8 mouse cellular contexts compared by ENCODE assay signal in genomic region chr13:99398149-99398701, GRCm38 (mm10). TPM values are rescaled to one million over a fixed set of nuclear protein-coding genes. Genes with fewer than 3 reads are reported as not detected.
DNase-seq lines count a peak whose midpoint lies in the region; ATAC-seq lines count a peak whose summit lies in the region.

No protein-coding gene starts in this region.

- no peaks in the 10 kb centered on the region for H3K36me3 ChIP-seq in forebrain, embryonic 11.5 days (ENCODE audit: control insufficient read depth, insufficient read depth, low read length)

- peaks cover 8% of the 10 kb centered on the region; the same call in 1 of the 2 replicates for H3K4me1 ChIP-seq in forebrain, embryonic 11.5 days (replicated peaks; ENCODE audit: control insufficient read depth, insufficient read depth, low read length)

- 92% methylated on average over 12 of the region's 12 CpGs for WGBS in forebrain, embryonic 11.5 days

- no peaks in the 10 kb centered on the region for H3K27me3 ChIP-seq in forebrain, embryonic 11.5 days (ENCODE audit: control insufficient read depth, insufficient read depth, low read length)

- H3K9me3 ChIP-seq in forebrain, embryonic 11.5 days (ENCODE audit: control insufficient read depth, low read length): no peaks in the 10 kb centered on the region

- peak; percentile 30 for DNase-seq in adrenal gland, adult 2 months
- no peak for DNase-seq in adrenal gland, adult 8-10 months
- DNase-seq in 3T3-L1 (ENCODE audit: low read depth, low spot score): peak; percentile 37
- DNase-seq in forebrain, embryonic 11.5 days (ENCODE audit: low spot score): peak; percentile 38
- DNase-seq in kidney, postnatal 14 days: peak; percentile 66
- no peak for DNase-seq in left cerebral cortex, postnatal 25 days (ENCODE audit: low spot score in 2 of 2)
- DNase-seq in right cerebral cortex, postnatal 14 days: no peak
- DNase-seq in layer of hippocampus, adult 8-10 months (ENCODE audit: low spot score in 2 of 2): no peak

- no peak overlapping the region for H3K4me3 ChIP-seq in forebrain, embryonic 11.5 days (ENCODE audit: low read depth, low read length)

- no peak overlapping the region for H3K9ac ChIP-seq in forebrain, embryonic 11.5 days (ENCODE audit: low read length)

- intact Hi-C loops in left cerebral cortex, postnatal 25 days (cut with DNase I): no loop called here

- H3K4me2 ChIP-seq in forebrain, embryonic 11.5 days (ENCODE audit: low read depth, low read length, severe bottlenecking): no peak overlapping the region

- no peak for ATAC-seq in forebrain, embryonic 11.5 days (replicated peaks; ENCODE audit: low FRiP score)

- H3K27ac ChIP-seq in forebrain, embryonic 11.5 days (ENCODE audit: low read depth, low read length): no peak overlapping the region

RNA-seq across cellular contexts. Expression of gene Mrps27, which starts 53.6 kb away (rescaled TPM):
- 10 to 100 TPM; 45.6 to 54.2 TPM for total RNA-seq in adrenal gland, adult 2 months (2021)
- 13.8 and 20.6 TPM in 2 replicates for polyA plus RNA-seq in adrenal gland, adult 2 months (2012; rRNA removed)
- total RNA-seq in adrenal gland, adult 8-10 months (2022): 10 to 100 TPM; 46.5 to 49.1 (median 47.6) TPM
- polyA plus RNA-seq in forebrain, embryonic 11.5 days (2014; fragmentation: Nextera tagmentation; extraction: Ambion mirVana): 63.4 and 64.2 TPM in 2 replicates
- total RNA-seq in left cerebral cortex, postnatal 25 days (2021): 10 to 100 TPM; 28.1 to 29.3 TPM
- total RNA-seq in layer of hippocampus, adult 8-10 months (2022): 10 to 100 TPM; 23.5 to 32.8 (median 26.8) TPM

RNA-seq across cellular contexts. Expression of gene Ptcd2, which starts 53.7 kb away (rescaled TPM):
- 10 to 100 TPM; 30.8 to 39.7 TPM for total RNA-seq in adrenal gland, adult 2 months (2021)
- 10.0 and 15.0 TPM in 2 replicates for polyA plus RNA-seq in adrenal gland, adult 2 months (2012; rRNA removed)
- total RNA-seq in adrenal gland, adult 8-10 months (2022): 10 to 100 TPM; 31.7 to 40.4 (median 35.0) TPM
- polyA plus RNA-seq in forebrain, embryonic 11.5 days (2014; fragmentation: Nextera tagmentation; extraction: Ambion mirVana): 49.0 and 54.2 TPM in 2 replicates
- 10 to 100 TPM; 35.6 to 35.7 TPM for total RNA-seq in left cerebral cortex, postnatal 25 days (2021)
- 10 to 100 TPM; 26.4 to 35.2 (median 29.1) TPM for total RNA-seq in layer of hippocampus, adult 8-10 months (2022)

Comparison
In these comparisons a context has a peak if more than half of its experiments do, and no peak if none do; other contexts are left out.
1. DNase-seq: peak in adrenal gland, adult 2 months (single experiment), 3T3-L1 (single experiment), forebrain, embryonic 11.5 days (single experiment) and kidney, postnatal 14 days (single experiment); none in adrenal gland, adult 8-10 months (single experiment), left cerebral cortex, postnatal 25 days (0 of 2), right cerebral cortex, postnatal 14 days (single experiment) and layer of hippocampus, adult 8-10 months (0 of 2).